Mouse (Mus musculus): ENCODE data around the gene Clec2i. TPM values are rescaled to one million over a fixed set of nuclear protein-coding genes. Genes with fewer than 3 reads are reported as not detected.
A peak's percentile ranks its signal among the peaks of the same experiment; 100 is the strongest.

Clec2i gene
- polyA plus RNA-seq, 1 experiment, result 0.50 TPM

GRCm38 (mm10) chr6:128854895-128855294 is 32.5 kb upstream of the Clec2i start:
- DNase-seq, result no peak
- Histone ChIP-seq H3K36me3 (ENCODE audit: control insufficient read depth, insufficient read depth, low read length) (no peaks in the 10 kb centered on the region), H3K27me3 (replicated peaks; ENCODE audit: control insufficient read depth, insufficient read depth, low read length) (no peaks in the 10 kb centered on the region), H3K4me1 (ENCODE audit: control insufficient read depth, insufficient read depth, low read length) (peaks cover 5% of the 10 kb centered on the region; the same call in 1 of the 2 replicates), H3K4me3 (ENCODE audit: insufficient read depth, low read depth, low read length) (no peak overlapping the region), H3K27ac (ENCODE audit: insufficient read depth, low read depth, low read length) (no peak overlapping the region)
- TF ChIP-seq CTCF (conservative IDR thresholded peaks at IDR 0.05; ENCODE audit: insufficient read depth, insufficient read length, low read depth, low read length), result no peak
- TF ChIP-seq POLR2A (IDR thresholded peaks at IDR 0.05; ENCODE audit: low read depth, low read length), result no peak
- WGBS, result 98% methylated on average over 3 of the region's 3 CpGs

GRCm38 (mm10) chr6:128855477-128855876 is 31.9 kb upstream of the Clec2i start:
- Histone ChIP-seq H3K36me3 (ENCODE audit: control insufficient read depth, insufficient read depth, low read length) (no peaks in the 10 kb centered on the region), H3K27me3 (replicated peaks; ENCODE audit: control insufficient read depth, insufficient read depth, low read length) (no peaks in the 10 kb centered on the region)

GRCm38 (mm10) chr6:128856250-128856649 is 31.1 kb upstream of the Clec2i start:
- no peaks in the 10 kb centered on the region for H3K36me3 ChIP-seq (ENCODE audit: control insufficient read depth, insufficient read depth, low read length)
- no peak overlapping the region for H3K27ac ChIP-seq (ENCODE audit: insufficient read depth, low read depth, low read length)
- 56% methylated on average over 5 of the region's 5 CpGs for WGBS
- no peak overlapping the region for H3K4me3 ChIP-seq (ENCODE audit: insufficient read depth, low read depth, low read length)
- peaks cover 5% of the 10 kb centered on the region; the same call in 1 of the 2 replicates for H3K4me1 ChIP-seq (ENCODE audit: control insufficient read depth, insufficient read depth, low read length)
- TF ChIP-seq POLR2A (IDR thresholded peaks at IDR 0.05; ENCODE audit: low read depth, low read length) (no peak), CTCF (conservative IDR thresholded peaks at IDR 0.05; ENCODE audit: insufficient read depth, insufficient read length, low read depth, low read length) (no peak)
- H3K27me3 ChIP-seq (replicated peaks; ENCODE audit: control insufficient read depth, insufficient read depth, low read length), result no peaks in the 10 kb centered on the region
- peak; percentile 95 for DNase-seq

More at GRCm38 (mm10) chr6:128855477-128855876, 31.9 kb upstream of the Clec2i start:
- TF ChIP-seq POLR2A (IDR thresholded peaks at IDR 0.05; ENCODE audit: low read depth, low read length) (no peak), CTCF (conservative IDR thresholded peaks at IDR 0.05; ENCODE audit: insufficient read depth, insufficient read length, low read depth, low read length) (no peak)
- Histone ChIP-seq H3K4me1 (ENCODE audit: control insufficient read depth, insufficient read depth, low read length) (peaks cover 5% of the 10 kb centered on the region; the same call in 1 of the 2 replicates), H3K4me3 (ENCODE audit: insufficient read depth, low read depth, low read length) (no peak overlapping the region), H3K27ac (ENCODE audit: insufficient read depth, low read depth, low read length) (no peak overlapping the region)
- 40% methylated on average over 1 of the region's 1 CpGs for WGBS
- DNase-seq, result peak; percentile 53

- Histone ChIP-seq H3K36me3 (ENCODE audit: control insufficient read depth, insufficient read depth, low read length) (no peaks in the 10 kb centered on the region), H3K4me1 (ENCODE audit: control insufficient read depth, insufficient read depth, low read length) (peaks cover 5% of the 10 kb centered on the region; the same call in 1 of the 2 replicates), H3K27me3 (replicated peaks; ENCODE audit: control insufficient read depth, insufficient read depth, low read length) (no peaks in the 10 kb centered on the region), H3K27ac (ENCODE audit: insufficient read depth, low read depth, low read length) (no peak overlapping the region), H3K4me3 (ENCODE audit: insufficient read depth, low read depth, low read length) (no peak overlapping the region)
- DNase-seq, result no peak
- no peak for TF ChIP-seq CTCF (conservative IDR thresholded peaks at IDR 0.05; ENCODE audit: insufficient read depth, insufficient read length, low read depth, low read length)
- WGBS, result 93% methylated on average over 2 of the region's 2 CpGs
Measured at GRCm38 (mm10) chr6:128857976-128858375, 29.4 kb upstream of the Clec2i start.

GRCm38 (mm10) chr6:128868861-128869260 is 18.5 kb upstream of the Clec2i start:
- H3K27me3 ChIP-seq (replicated peaks; ENCODE audit: control insufficient read depth, insufficient read depth, low read length), result no peaks in the 10 kb centered on the region
- DNase-seq, result no peak
- no peaks in the 10 kb centered on the region for H3K36me3 ChIP-seq (ENCODE audit: control insufficient read depth, insufficient read depth, low read length)
- no peak for TF ChIP-seq CTCF (conservative IDR thresholded peaks at IDR 0.05; ENCODE audit: insufficient read depth, insufficient read length, low read depth, low read length)
- no peak for TF ChIP-seq POLR2A (IDR thresholded peaks at IDR 0.05; ENCODE audit: low read depth, low read length)
- H3K4me1 ChIP-seq (ENCODE audit: control insufficient read depth, insufficient read depth, low read length), result no peaks in the 10 kb centered on the region
- no peak overlapping the region for H3K27ac ChIP-seq (ENCODE audit: insufficient read depth, low read depth, low read length)
- 56% methylated on average over 3 of the region's 3 CpGs for WGBS
- no peak overlapping the region for H3K4me3 ChIP-seq (ENCODE audit: insufficient read depth, low read depth, low read length)

GRCm38 (mm10) chr6:128871910-128872610 is 15.3 kb upstream of the Clec2i start:
- 95% methylated on average over 1 of the region's 1 CpGs for WGBS
- Histone ChIP-seq H3K27me3 (replicated peaks; ENCODE audit: control insufficient read depth, insufficient read depth, low read length) (no peaks in the 10 kb centered on the region), H3K4me3 (ENCODE audit: insufficient read depth, low read depth, low read length) (no peak overlapping the region), H3K4me1 (ENCODE audit: control insufficient read depth, insufficient read depth, low read length) (no peaks in the 10 kb centered on the region), H3K36me3 (ENCODE audit: control insufficient read depth, insufficient read depth, low read length) (no peaks in the 10 kb centered on the region), H3K27ac (ENCODE audit: insufficient read depth, low read depth, low read length) (no peak overlapping the region)
- no peak for TF ChIP-seq POLR2A (IDR thresholded peaks at IDR 0.05; ENCODE audit: low read depth, low read length)
- TF ChIP-seq CTCF (conservative IDR thresholded peaks at IDR 0.05; ENCODE audit: insufficient read depth, insufficient read length, low read depth, low read length), result no peak
- DNase-seq, result no peak

GRCm38 (mm10) chr6:128888834-128889233 is 1.4 kb downstream of the Clec2i start:
- no peak overlapping the region for H3K27ac ChIP-seq (ENCODE audit: insufficient read depth, low read depth, low read length)
- TF ChIP-seq POLR2A (IDR thresholded peaks at IDR 0.05; ENCODE audit: low read depth, low read length) (no peak), CTCF (conservative IDR thresholded peaks at IDR 0.05; ENCODE audit: insufficient read depth, insufficient read length, low read depth, low read length) (no peak)
- WGBS, result 82% methylated on average over 5 of the region's 5 CpGs
- H3K4me3 ChIP-seq (ENCODE audit: insufficient read depth, low read depth, low read length), result no peak overlapping the region
- no peaks in the 10 kb centered on the region for H3K27me3 ChIP-seq (replicated peaks; ENCODE audit: control insufficient read depth, insufficient read depth, low read length)
- no peak for DNase-seq
- no peaks in the 10 kb centered on the region for H3K36me3 ChIP-seq (ENCODE audit: control insufficient read depth, insufficient read depth, low read length)
- H3K4me1 ChIP-seq (ENCODE audit: control insufficient read depth, insufficient read depth, low read length), result no peaks in the 10 kb centered on the region
